Mouse (Mus musculus) kidney, postnatal 0 days (tissue): ENCODE results near the gene Erc1. TPM values are rescaled to one million over a fixed set of nuclear protein-coding genes. Genes with fewer than 3 reads are reported as not detected.

Experiments
- ATAC-seq: fragments of 200-750 bp; cut with Nextera tagmentation; replicated peaks from 2 replicates; pipeline ENCODE4 v1.8.0; 2017; ENCODE audit warnings: low read depth, moderate number of reproducible peaks, moderate TSS enrichment, moderate library complexity; ENCODE audit not compliant: low FRiP score
- DNase-seq: peaks from one replicate; pipeline ENCODE4 v3.0.0-alpha.2; 2016; ENCODE audit warnings: low spot score
- H3K27ac ChIP-seq: fragments of 300-500 bp; sonication (generic); 2 replicates; pipeline ENCODE4 v1.5.1; 2014; ENCODE audit warnings: mild to moderate bottlenecking
- H3K27me3 ChIP-seq: fragments of 300-500 bp; sonication (generic); 2 replicates; pipeline ENCODE4 v1.6.1; 2014; ENCODE audit warnings: low read length, mixed read lengths; ENCODE audit not compliant: insufficient read depth
- H3K36me3 ChIP-seq: fragments of 300-500 bp; sonication (generic); 2 replicates; pipeline ENCODE4 v1.6.1; 2014; ENCODE audit warnings: low read length, mixed read lengths; ENCODE audit not compliant: insufficient read depth
- H3K4me1 ChIP-seq: fragments of 300-500 bp; sonication (generic); replicated peaks from 2 replicates; pipeline ENCODE4 v1.6.1; 2014; ENCODE audit warnings: antibody characterized with exemption, low read length, mixed read lengths; ENCODE audit not compliant: insufficient read depth
- H3K4me2 ChIP-seq: fragments of 300-500 bp; sonication (generic); 2 replicates; pipeline ENCODE4 v1.6.1; 2014; ENCODE audit warnings: mild to moderate bottlenecking, low read length, moderate library complexity, mixed read lengths
- H3K4me3 ChIP-seq: fragments of 300-500 bp; sonication (generic); replicated peaks from 2 replicates; pipeline ENCODE4 v1.5.1; 2014; ENCODE audit warnings: low read depth, low read length
- H3K9ac ChIP-seq: fragments of 300-500 bp; sonication (generic); 2 replicates; pipeline ENCODE4 v1.6.1; 2014; ENCODE audit warnings: low read depth, low read length
- H3K9me3 ChIP-seq: fragments of 300-500 bp; sonication (generic); replicated peaks from 2 replicates; pipeline ENCODE4 v1.6.1; 2016; ENCODE audit warnings: low read length, inconsistent platforms, mixed read lengths
- CTCF ChIP-seq: IDR thresholded peaks from 2 replicates; pipeline ENCODE4 v1.5.1; 2016; ENCODE audit warnings: antibody characterized with exemption, low read depth, mild to moderate bottlenecking, moderate library complexity
- WGBS: fragments of 180-500 bp; shearing (Covaris S2); extraction: QIAGEN DNeasy Blood & Tissue Kit; methylation state at CpG from one replicate; pipeline ENCODE4 v1.1.7; 2014; 5-methylcytosine and 5-hydroxymethylcytosine counted together
- polyA plus RNA-seq: library from polyadenylated mRNA; unstranded; fragments of >200 nt; fragmentation: Nextera tagmentation; extraction: Ambion mirVana; gene quantifications from 2 replicates; pipeline ENCODE4 v1.2.1, GENCODE M21; 2015

The Erc1 gene
- polyA plus RNA-seq, 1 experiment from 2014 or later: 10.6 TPM

DNA sequence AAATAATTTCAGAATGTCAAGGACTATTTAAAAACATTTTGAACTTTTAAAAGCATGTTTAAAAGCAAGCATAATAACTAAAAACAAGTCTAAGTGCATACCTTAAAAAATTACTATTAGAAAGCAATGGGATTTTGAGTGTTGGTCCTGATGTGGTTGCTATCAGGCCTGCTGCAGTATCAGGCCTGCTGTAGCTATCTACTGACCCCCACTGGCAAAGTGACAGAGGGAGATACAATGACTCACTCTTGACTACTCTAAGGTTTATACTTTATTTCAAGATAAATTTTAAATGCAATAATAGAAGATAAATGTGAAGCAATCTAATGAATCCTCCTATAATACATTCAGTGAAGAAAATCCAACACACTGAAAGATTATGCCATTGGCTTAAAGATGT lies 138.4 kb downstream of the Erc1 start:
- Histone ChIP-seq H3K27me3 (no peaks in the 10 kb centered on the region), H3K4me1 (no peaks in the 10 kb centered on the region), H3K36me3 (no peaks in the 10 kb centered on the region), H3K9ac (no peak overlapping the region), H3K4me3 (no peak overlapping the region), H3K4me2 (no peak overlapping the region), H3K27ac (no peak overlapping the region), H3K9me3 (no peaks in the 10 kb centered on the region)
- TF ChIP-seq CTCF: peak; percentile 73
- peak; percentile 64 for DNase-seq
- ATAC-seq: no peak

DNA sequence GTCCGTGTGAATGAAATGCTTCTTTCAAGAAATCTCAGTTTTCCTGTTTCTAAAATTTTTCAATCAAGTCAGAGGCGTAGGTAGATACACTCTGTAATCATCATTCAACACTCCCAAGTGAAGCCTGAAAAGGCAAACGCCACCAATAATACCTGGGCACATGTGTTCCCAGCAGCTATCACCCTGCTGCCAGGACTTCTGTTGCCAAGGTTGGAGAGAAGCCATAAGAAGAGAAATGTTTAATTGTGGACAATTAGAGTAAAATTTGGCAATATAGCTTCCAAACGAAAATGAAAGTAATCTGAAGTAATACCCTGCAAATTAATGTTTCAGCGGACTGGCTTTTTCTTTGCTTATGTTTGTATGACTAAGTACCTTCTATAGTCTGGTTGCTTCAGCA lies 140.1 kb downstream of the Erc1 start:
- no peak for TF ChIP-seq CTCF
- ATAC-seq (no peak), DNase-seq (no peak)
- WGBS: 86% methylated on average over 5 of the region's 5 CpGs
- Histone ChIP-seq H3K4me3 (no peak overlapping the region), H3K9me3 (no peaks in the 10 kb centered on the region), H3K27me3 (no peaks in the 10 kb centered on the region), H3K4me2 (no peak overlapping the region), H3K4me1 (no peaks in the 10 kb centered on the region), H3K27ac (no peak overlapping the region), H3K36me3 (no peaks in the 10 kb centered on the region), H3K9ac (no peak overlapping the region)

DNA sequence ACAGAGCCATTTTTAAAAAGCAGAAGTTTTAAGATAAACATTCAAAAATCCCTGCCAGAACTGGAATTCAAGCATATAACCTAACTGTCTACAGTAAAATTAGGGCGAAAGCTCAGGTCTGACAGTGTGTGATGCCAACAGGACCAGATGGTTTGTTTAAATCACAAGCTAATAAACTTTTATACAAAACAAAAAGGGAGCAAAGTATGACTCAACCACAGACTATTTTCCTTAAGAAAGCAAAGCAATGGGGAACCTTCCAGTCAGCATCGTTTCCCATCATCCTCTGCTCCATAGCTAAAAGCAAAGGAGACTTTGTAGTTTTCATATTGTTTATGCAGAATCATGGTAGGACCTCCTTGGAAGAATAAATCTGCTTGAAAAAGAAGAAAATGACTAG lies 143.1 kb downstream of the Erc1 start:
- DNase-seq (peak; percentile 12), ATAC-seq (no peak)
- no peak overlapping the region for H3K27ac ChIP-seq
- no peak overlapping the region for H3K4me2 ChIP-seq
- no peak for TF ChIP-seq CTCF
- no peaks in the 10 kb centered on the region for H3K27me3 ChIP-seq
- H3K4me1 ChIP-seq: no peaks in the 10 kb centered on the region
- no peak overlapping the region for H3K4me3 ChIP-seq
- WGBS: 81% methylated on average over 2 of the region's 2 CpGs
- no peak overlapping the region for H3K9ac ChIP-seq
- H3K9me3 ChIP-seq: no peaks in the 10 kb centered on the region
- no peaks in the 10 kb centered on the region for H3K36me3 ChIP-seq

DNA sequence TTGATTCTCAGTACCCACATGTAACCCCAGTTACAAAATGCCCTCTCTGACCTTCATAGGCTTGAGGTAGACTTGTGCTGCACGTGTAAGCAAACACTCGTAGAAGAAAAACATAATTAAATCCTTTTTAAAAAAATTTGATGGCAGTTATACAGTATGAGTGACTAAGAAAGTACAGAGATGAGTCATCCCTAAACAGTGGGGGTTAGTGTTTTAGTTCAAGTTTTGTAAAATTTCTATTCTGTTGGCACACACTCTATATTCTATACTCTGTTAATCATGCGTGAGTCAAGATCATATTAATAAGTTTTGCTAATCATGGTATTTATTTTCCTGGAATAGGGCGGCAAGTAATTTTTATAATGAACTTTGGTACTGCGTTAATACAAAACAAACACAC lies 155.2 kb downstream of the Erc1 start:
- Histone ChIP-seq H3K36me3 (0 out of 2 replicates have a peak, but pooled peaks cover 12% of the 10 kb centered on the region), H3K9me3 (no peaks in the 10 kb centered on the region), H3K4me1 (no peaks in the 10 kb centered on the region), H3K27ac (no peak overlapping the region), H3K4me3 (no peak overlapping the region), H3K27me3 (no peaks in the 10 kb centered on the region), H3K9ac (no peak overlapping the region), H3K4me2 (no peak overlapping the region)
- no peak for DNase-seq
- TF ChIP-seq CTCF: no peak
- ATAC-seq: no peak
- WGBS: 83% methylated on average over 5 of the region's 5 CpGs

DNA sequence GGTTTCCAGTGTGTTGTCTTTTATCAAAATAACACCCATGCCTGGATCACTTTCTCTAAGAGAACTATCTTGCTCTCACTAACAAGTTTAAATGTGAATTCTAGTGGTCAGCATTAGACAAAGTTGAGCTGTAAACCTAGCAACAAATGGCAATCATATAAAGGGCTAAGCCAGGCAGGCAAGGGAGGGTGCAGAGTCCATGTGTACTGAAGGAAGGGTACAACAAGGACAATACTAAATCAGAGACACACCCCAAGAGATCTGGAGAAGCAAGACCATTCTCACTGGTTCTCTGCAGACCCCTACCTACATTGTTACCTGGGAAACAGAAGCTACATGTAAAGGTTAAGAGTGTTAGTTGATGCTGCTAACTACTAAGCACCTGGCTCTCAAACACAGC lies 161.5 kb downstream of the Erc1 start:
- ATAC-seq (no peak), DNase-seq (no peak)
- Histone ChIP-seq H3K9me3 (no peaks in the 10 kb centered on the region), H3K4me1 (no peaks in the 10 kb centered on the region), H3K27me3 (no peaks in the 10 kb centered on the region), H3K4me2 (no peak overlapping the region), H3K36me3 (0 out of 2 replicates have a peak, but pooled peaks cover 8% of the 10 kb centered on the region), H3K4me3 (no peak overlapping the region), H3K27ac (no peak overlapping the region), H3K9ac (no peak overlapping the region)
- no peak for TF ChIP-seq CTCF

DNA sequence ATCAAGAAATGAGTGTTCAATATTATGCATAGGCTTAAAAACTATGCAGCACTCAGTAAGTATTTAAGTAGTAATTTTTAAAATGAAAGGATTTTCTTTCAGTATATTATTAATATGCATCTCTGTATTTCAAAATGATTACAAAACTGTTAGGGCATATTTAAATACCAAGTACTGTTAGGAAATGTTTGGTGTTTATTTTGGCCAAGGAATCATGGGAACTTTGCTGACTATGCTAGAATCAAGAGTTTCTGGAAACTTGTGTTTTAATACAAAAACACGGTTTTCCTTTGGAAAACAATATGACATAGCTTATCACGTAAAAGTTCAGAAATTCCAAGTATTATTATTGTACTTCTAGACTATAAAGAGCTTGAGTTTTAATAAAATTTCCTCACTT lies 167.2 kb downstream of the Erc1 start:
- Histone ChIP-seq H3K27me3 (no peaks in the 10 kb centered on the region), H3K4me3 (no peak overlapping the region), H3K4me2 (no peak overlapping the region), H3K9ac (no peak overlapping the region), H3K4me1 (no peaks in the 10 kb centered on the region), H3K27ac (no peak overlapping the region), H3K9me3 (no peaks in the 10 kb centered on the region), H3K36me3 (0 out of 2 replicates have a peak, but pooled peaks cover 3% of the 10 kb centered on the region)
- TF ChIP-seq CTCF: no peak
- WGBS: 78% methylated on average over 2 of the region's 2 CpGs
- DNase-seq: peak; percentile 9
- no peak for ATAC-seq

DNA sequence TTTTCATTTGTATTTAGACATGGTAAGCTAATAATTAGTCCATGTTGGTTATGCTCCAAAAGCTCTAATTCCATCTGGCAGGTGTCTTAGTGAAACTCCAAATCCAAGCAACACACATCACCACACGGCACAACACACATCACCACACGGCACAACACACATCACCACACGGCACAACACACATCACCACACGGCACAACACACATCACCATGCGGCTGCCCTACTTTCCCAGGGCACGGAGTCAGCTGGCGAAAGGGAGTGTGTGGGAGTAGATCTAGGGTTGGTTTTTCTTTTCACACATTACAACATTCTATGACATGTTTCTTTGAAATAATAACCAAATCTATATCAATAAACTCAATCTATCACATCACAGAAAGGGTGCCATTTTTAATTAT lies 173.2 kb downstream of the Erc1 start:
- WGBS: 80% methylated on average over 7 of the region's 7 CpGs
- no peak for TF ChIP-seq CTCF
- no peak overlapping the region for H3K9ac ChIP-seq

More for the DNA sequence above, 173.2 kb downstream of the Erc1 start:
- 0 out of 2 replicates have a peak, but pooled peaks cover 3% of the 10 kb centered on the region for H3K36me3 ChIP-seq
- H3K4me3 ChIP-seq: no peak overlapping the region
- 0 out of 2 replicates have a peak, but pooled peaks cover 4% of the 10 kb centered on the region for H3K4me1 ChIP-seq
- H3K4me2 ChIP-seq: no peak overlapping the region
- H3K27me3 ChIP-seq: no peaks in the 10 kb centered on the region
- no peak overlapping the region for H3K27ac ChIP-seq
- H3K9me3 ChIP-seq: no peaks in the 10 kb centered on the region
- no peak for ATAC-seq
- no peak for DNase-seq
